Mouse (Mus musculus) liver, embryonic 15.5 days (tissue): ENCODE data around the gene Mospd1. TPM values are rescaled to one million over a fixed set of nuclear protein-coding genes. Genes with fewer than 3 reads are reported as not detected.

Experiments
- polyA plus RNA-seq: library from polyadenylated mRNA; unstranded; fragments of >200 nt; fragmentation: Nextera tagmentation; extraction: Ambion mirVana; gene quantifications from 2 replicates; pipeline ENCODE4 v1.2.1, GENCODE M21; 2015

The Mospd1 gene
- polyA plus RNA-seq, 1 experiment from 2014 or later = 36.4 TPM

Other genes starting within 250 kb of the Mospd1 start
- gene Plac1, start 130.4 kb downstream of the Mospd1 start, polyA plus RNA-seq = 1.1 and 1.3 TPM in 2 replicates
- 4.7 and 5.4 TPM in 2 replicates for gene Fam122b, start 100.7 kb downstream of the Mospd1 start, polyA plus RNA-seq
- not detected in 2 replicates for gene Fam122c, start 97.1 kb downstream of the Mospd1 start, polyA plus RNA-seq
- not detected in 2 replicates for gene Etd, start 64.4 kb upstream of the Mospd1 start, polyA plus RNA-seq
- gene Rtl8c, start 237.5 kb upstream of the Mospd1 start, polyA plus RNA-seq = 2.2 and 3.1 TPM in 2 replicates
- not detected in 2 replicates for gene Gm14597, start 238.5 kb upstream of the Mospd1 start, polyA plus RNA-seq